ENCODE assay signal across 8 mouse cellular contexts in genomic region chr13:12256871-12257390, GRCm38 (mm10). TPM values are rescaled to one million over a fixed set of nuclear protein-coding genes. Genes with fewer than 3 reads are reported as not detected.
A peak's percentile ranks its signal among the peaks of the same experiment; 100 is the strongest.
DNase-seq lines count a peak whose midpoint lies in the region; ATAC-seq and TF ChIP-seq lines count a peak whose summit lies in the region.

No protein-coding gene starts in this region.

- H3K27ac ChIP-seq in liver, adult 2 months (replicated peaks; ENCODE audit: insufficient read depth, low read depth, low read length), result no peak overlapping the region
- H3K27ac ChIP-seq in intestine, embryonic 15.5 days, result peak overlapping the region; percentile 91; the same call in 1 of the 2 replicates
- H3K27ac ChIP-seq in neural tube, embryonic 13.5 days (replicated peaks), result no peak overlapping the region

- H3K4me1 ChIP-seq in liver, adult 2 months (ENCODE audit: control insufficient read depth, insufficient read depth, low read length), result peaks cover 6% of the 10 kb centered on the region
- 0 out of 2 replicates have a peak, but pooled peaks cover 10% of the 10 kb centered on the region for H3K4me1 ChIP-seq in intestine, embryonic 15.5 days (replicated peaks)
- H3K4me1 ChIP-seq in neural tube, embryonic 13.5 days (replicated peaks), result peaks cover 20% of the 10 kb centered on the region

- peak overlapping the region; percentile 66 for H3K4me2 ChIP-seq in intestine, embryonic 15.5 days (replicated peaks)
- H3K4me2 ChIP-seq in neural tube, embryonic 13.5 days, result peak overlapping the region; percentile 82

- no peaks in the 10 kb centered on the region for H3K9me3 ChIP-seq in intestine, embryonic 15.5 days
- H3K9me3 ChIP-seq in neural tube, embryonic 13.5 days, result no peaks in the 10 kb centered on the region

- H3K27me3 ChIP-seq in liver, adult 2 months (ENCODE audit: control insufficient read depth, insufficient read depth, low read length), result no peaks in the 10 kb centered on the region
- H3K27me3 ChIP-seq in intestine, embryonic 15.5 days (replicated peaks), result no peaks in the 10 kb centered on the region
- H3K27me3 ChIP-seq in neural tube, embryonic 13.5 days, result no peaks in the 10 kb centered on the region

- intact Hi-C loops in gastrocnemius, postnatal 14 days (cut with DNase I; ENCODE audit: low total_unique reads), result no loop called here

- H3K9ac ChIP-seq in liver, adult 2 months (ENCODE audit: low read depth, low read length), result peak overlapping the region; percentile 83
- H3K9ac ChIP-seq in intestine, embryonic 15.5 days, result peak overlapping the region; percentile 83
- H3K9ac ChIP-seq in neural tube, embryonic 13.5 days, result peak overlapping the region; percentile 81

- TF ChIP-seq CTCF in liver, adult 2 months (IDR thresholded peaks at IDR 0.05; ENCODE audit: low read depth, low read length), result no peak

- DNase-seq in liver, adult 2 months (ENCODE audit: extremely low read depth, low read depth, low spot score), result peak; percentile 22
- DNase-seq in liver, result no peak
- DNase-seq in embryo, embryonic 11.5 days (ENCODE audit: low read depth, low spot score), result peak; percentile 7
- DNase-seq in adrenal gland, adult 18-20 months (ENCODE audit: low spot score in 2 of 2), result no peak
- no peak for DNase-seq in gastrocnemius, postnatal 14 days
- DNase-seq in layer of hippocampus, adult 11-12 months (ENCODE audit: low spot score), result no peak

- 29% methylated on average over 10 of the region's 10 CpGs for WGBS in liver, adult 2 months
- 17% methylated on average over 10 of the region's 10 CpGs for WGBS in intestine, embryonic 15.5 days
- 8% methylated on average over 10 of the region's 10 CpGs for WGBS in neural tube, embryonic 13.5 days

- peak overlapping the region; percentile 83 for H3K4me3 ChIP-seq in liver, adult 2 months (ENCODE audit: insufficient read depth, low read depth, low read length)
- peak overlapping the region; percentile 82 for H3K4me3 ChIP-seq in intestine, embryonic 15.5 days (replicated peaks)
- H3K4me3 ChIP-seq in neural tube, embryonic 13.5 days, result peak overlapping the region; percentile 65

- TF ChIP-seq POLR2A in liver, adult 2 months (IDR thresholded peaks at IDR 0.05; ENCODE audit: extremely low read depth, insufficient read depth, low read length), result no peak

- no peak for ATAC-seq in intestine, embryonic 15.5 days
- no peak for ATAC-seq in neural tube, embryonic 13.5 days (ENCODE audit: low read depth)

- H3K36me3 ChIP-seq in liver, adult 2 months (ENCODE audit: control insufficient read depth, insufficient read depth, low read length), result peaks cover 12% of the 10 kb centered on the region
- H3K36me3 ChIP-seq in intestine, embryonic 15.5 days, result no peaks in the 10 kb centered on the region
- no peaks in the 10 kb centered on the region for H3K36me3 ChIP-seq in neural tube, embryonic 13.5 days

- H3K79me2 ChIP-seq in liver, adult 2 months (ENCODE audit: control insufficient read depth, insufficient read depth, low read length), result no peaks in the 10 kb centered on the region

RNA-seq across cellular contexts. Expression of gene Mtr, which starts 1.0 kb away (rescaled TPM):
- 5.0 and 5.5 TPM in 2 replicates for total RNA-seq in liver, adult 2 months (2014; rRNA removed)
- polyA plus RNA-seq in liver, adult 2 months (2012; rRNA removed), result 1.7 and 2.9 TPM in 2 replicates
- 7.8 and 8.8 TPM in 2 replicates for polyA plus RNA-seq in intestine, embryonic 15.5 days (2015; fragmentation: Nextera tagmentation; extraction: Ambion mirVana)
- polyA plus RNA-seq in neural tube, embryonic 13.5 days (2015; fragmentation: Nextera tagmentation; extraction: Ambion mirVana), result 5.4 and 5.6 TPM in 2 replicates
- total RNA-seq in adrenal gland, adult 18-20 months (2021), result 10 to 100 TPM; 19.0 to 22.4 TPM
- total RNA-seq in gastrocnemius, postnatal 14 days (2021), result 10 to 100 TPM; 18.1 TPM

Comparison
In these comparisons a context has a peak if more than half of its experiments do, and no peak if none do; other contexts are left out.
1. DNase-seq: peak in liver, adult 2 months (single experiment) and embryo, embryonic 11.5 days (single experiment); none in liver (single experiment), adrenal gland, adult 18-20 months (0 of 2), gastrocnemius, postnatal 14 days (single experiment) and layer of hippocampus, adult 11-12 months (single experiment).
2. Peak in every context shown above with its lines, with median percentiles within 50 percentile points of each other: H3K4me3 ChIP-seq and H3K9ac ChIP-seq.